Mouse (Mus musculus) stomach, embryonic 14.5 days (tissue): ENCODE measurements around the gene Pemt. TPM values are rescaled to one million over a fixed set of nuclear protein-coding genes. Genes with fewer than 3 reads are reported as not detected.

Source experiments
- ATAC-seq: fragments of 200-750 bp; cut with Nextera tagmentation; 2 replicates; pipeline ENCODE4 v1.8.0; 2017; ENCODE audit warnings: low read depth, moderate TSS enrichment; ENCODE audit not compliant: insufficient number of reproducible peaks, insufficient read depth, low FRiP score
- H3K27ac ChIP-seq: fragments of 300-500 bp; sonication (generic); 2 replicates; pipeline ENCODE4 v1.5.1; 2014; ENCODE audit warnings: mild to moderate bottlenecking, low read length, moderate library complexity, mixed read lengths
- H3K27me3 ChIP-seq: fragments of 300-500 bp; sonication (generic); 2 replicates; pipeline ENCODE4 v1.6.1; 2014; ENCODE audit warnings: low read length, control low read depth, mixed read lengths; ENCODE audit not compliant: control insufficient read depth, insufficient read depth
- H3K36me3 ChIP-seq: fragments of 300-500 bp; sonication (generic); 2 replicates; pipeline ENCODE4 v1.6.1; 2014; ENCODE audit warnings: mild to moderate bottlenecking, control low read depth, low read length, moderate library complexity, mixed read lengths; ENCODE audit not compliant: control insufficient read depth, insufficient read depth
- H3K4me1 ChIP-seq: fragments of 300-500 bp; sonication (generic); 2 replicates; pipeline ENCODE4 v1.6.1; 2014; ENCODE audit warnings: low read length, control low read depth, mixed read lengths; ENCODE audit not compliant: control insufficient read depth, insufficient read depth
- H3K4me2 ChIP-seq: fragments of 300-500 bp; sonication (generic); replicated peaks from 2 replicates; pipeline ENCODE4 v1.6.1; 2014; ENCODE audit warnings: low read depth, low read length, control low read depth
- H3K4me3 ChIP-seq: fragments of 300-500 bp; sonication (generic); 2 replicates; pipeline ENCODE4 v1.5.1; 2014; ENCODE audit warnings: low read depth, low read length, control low read depth
- H3K9ac ChIP-seq: fragments of 300-500 bp; sonication (generic); replicated peaks from 2 replicates; pipeline ENCODE4 v1.6.1; 2014; ENCODE audit warnings: low read depth, mild to moderate bottlenecking, control low read depth, low read length, moderate library complexity, mixed read lengths
- H3K9me3 ChIP-seq: fragments of 300-500 bp; sonication (generic); 2 replicates; pipeline ENCODE4 v1.6.1; 2016; ENCODE audit warnings: low read depth, low read length, control low read depth; ENCODE audit not compliant: control insufficient read depth
- whole genome bisulfite sequencing: fragments of 180-500 bp; shearing (Covaris S2); extraction: QIAGEN DNeasy Blood & Tissue Kit; methylation state at CpG from one replicate; pipeline ENCODE4 v1.1.7; 2014; 5-methylcytosine and 5-hydroxymethylcytosine counted together
- polyA plus RNA-seq: library from polyadenylated mRNA; unstranded; fragments of >200 nt; fragmentation: Nextera tagmentation; extraction: Ambion mirVana; gene quantifications from 2 replicates; pipeline ENCODE4 v1.2.1, GENCODE M21; 2014

Gene Pemt
- polyA plus RNA-seq, 1 experiment from 2014 or later: 6.7 TPM

GRCm38 (mm10) chr11:60065267-60065666, 19.0 kb upstream of the Pemt start:
- Histone ChIP-seq H3K9ac (no peak overlapping the region), H3K36me3 (no peaks in the 10 kb centered on the region), H3K4me3 (no peak overlapping the region), H3K9me3 (no peaks in the 10 kb centered on the region), H3K27ac (no peak overlapping the region), H3K4me1 (no peaks in the 10 kb centered on the region), H3K4me2 (no peak overlapping the region), H3K27me3 (no peaks in the 10 kb centered on the region)
- WGBS: 27% methylated on average over 1 of the region's 1 CpGs
- ATAC-seq: no peak

DNA sequence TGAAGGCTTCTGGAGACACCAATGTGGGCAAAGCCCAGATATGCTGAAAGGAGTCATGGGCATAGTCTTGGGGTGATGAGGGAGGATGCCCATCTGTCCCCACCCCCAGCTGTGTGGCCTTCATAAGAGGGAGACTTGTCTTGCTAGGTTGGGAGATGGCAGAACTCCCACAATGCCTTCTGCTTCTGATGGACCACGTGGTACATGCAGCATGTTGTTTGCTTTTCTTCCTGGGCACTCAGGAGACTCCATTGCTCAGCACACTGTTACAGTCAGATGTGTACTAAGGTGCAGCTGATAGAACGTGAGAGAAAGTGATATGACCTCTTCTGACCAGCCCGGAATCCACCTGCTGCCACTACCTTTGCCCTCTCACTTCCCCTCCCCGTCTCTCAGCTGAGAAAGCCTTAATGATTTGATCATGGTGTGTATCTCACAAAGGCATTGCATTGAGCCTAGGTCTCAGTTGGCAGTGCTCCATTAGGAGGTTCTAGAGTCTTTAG, 15.3 kb upstream of the Pemt start:
- H3K27me3 ChIP-seq: no peaks in the 10 kb centered on the region
- H3K4me1 ChIP-seq: no peaks in the 10 kb centered on the region
- H3K4me3 ChIP-seq: no peak overlapping the region
- H3K27ac ChIP-seq: no peak overlapping the region
- no peak overlapping the region for H3K4me2 ChIP-seq
- H3K9me3 ChIP-seq: no peaks in the 10 kb centered on the region
- 63% methylated on average over 4 of the region's 4 CpGs for WGBS
- H3K9ac ChIP-seq: no peak overlapping the region
- ATAC-seq: no peak
- no peaks in the 10 kb centered on the region for H3K36me3 ChIP-seq

- Histone ChIP-seq H3K4me2 (no peak overlapping the region), H3K4me3 (no peak overlapping the region), H3K27me3 (no peaks in the 10 kb centered on the region), H3K9me3 (no peaks in the 10 kb centered on the region), H3K4me1 (no peaks in the 10 kb centered on the region), H3K9ac (no peak overlapping the region), H3K36me3 (no peaks in the 10 kb centered on the region), H3K27ac (no peak overlapping the region)
- WGBS: 91% methylated on average over 2 of the region's 2 CpGs
- ATAC-seq: no peak
These were observed 13.7 kb upstream of the Pemt start for GRCm38 (mm10) chr11:60060026-60060425.

DNA sequence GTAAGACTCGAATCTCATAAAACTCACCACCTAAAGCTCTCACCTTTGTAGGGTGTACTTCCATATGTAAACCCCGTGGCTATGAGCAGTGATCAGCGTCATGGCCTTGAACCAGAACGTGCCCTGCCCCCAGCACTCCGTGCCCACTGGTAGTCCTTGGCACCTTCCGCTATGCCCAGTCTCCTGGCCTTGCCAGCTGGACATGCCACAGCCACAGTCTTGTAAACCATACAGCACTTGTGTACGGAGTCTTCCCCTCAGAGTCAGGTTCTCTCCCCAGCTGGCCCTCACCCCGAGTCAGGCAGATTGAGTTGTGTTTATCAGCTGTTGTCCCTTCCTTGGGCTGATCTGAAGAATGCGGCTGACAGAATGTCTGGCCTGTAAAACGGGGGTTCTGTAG, 12.2 kb upstream of the Pemt start:
- no peak overlapping the region for H3K4me2 ChIP-seq
- no peak for ATAC-seq
- no peaks in the 10 kb centered on the region for H3K36me3 ChIP-seq
- H3K9ac ChIP-seq: no peak overlapping the region
- no peak overlapping the region for H3K4me3 ChIP-seq
- H3K9me3 ChIP-seq: no peaks in the 10 kb centered on the region
- H3K27ac ChIP-seq: no peak overlapping the region
- no peaks in the 10 kb centered on the region for H3K27me3 ChIP-seq
- 69% methylated on average over 10 of the region's 10 CpGs for WGBS
- H3K4me1 ChIP-seq: no peaks in the 10 kb centered on the region

DNA sequence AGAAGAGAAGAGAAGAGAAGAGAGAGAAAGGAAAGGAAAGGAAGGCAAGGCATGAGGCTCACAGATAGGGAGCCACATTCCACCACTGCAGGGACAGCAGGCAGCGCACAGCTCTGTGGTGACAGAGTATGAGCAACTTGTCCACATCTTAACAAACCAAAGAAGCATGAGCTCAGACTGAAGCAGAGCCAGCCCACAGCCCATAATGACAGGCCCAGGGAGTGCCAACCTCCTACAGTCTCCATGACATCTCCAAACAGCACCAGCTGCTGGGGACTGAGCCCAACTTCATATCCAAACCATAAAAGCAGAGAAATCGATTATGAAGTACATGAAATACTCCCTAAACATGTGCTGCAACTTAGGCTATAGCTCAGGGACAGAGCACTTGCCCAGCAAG, 11.7 kb upstream of the Pemt start:
- 63% methylated on average over 2 of the region's 2 CpGs for WGBS

GRCm38 (mm10) chr11:60056520-60056919, 10.2 kb upstream of the Pemt start:
- ATAC-seq: no peak
- Histone ChIP-seq H3K4me2 (no peak overlapping the region), H3K4me1 (no peaks in the 10 kb centered on the region), H3K27ac (no peak overlapping the region), H3K36me3 (no peaks in the 10 kb centered on the region), H3K9ac (no peak overlapping the region), H3K4me3 (no peak overlapping the region), H3K9me3 (no peaks in the 10 kb centered on the region), H3K27me3 (no peaks in the 10 kb centered on the region)
- 66% methylated on average over 6 of the region's 6 CpGs for WGBS

More for the DNA sequence above, 11.7 kb upstream of the Pemt start:
- H3K27me3 ChIP-seq: no peaks in the 10 kb centered on the region
- H3K4me2 ChIP-seq: no peak overlapping the region
- no peak overlapping the region for H3K9ac ChIP-seq
- no peak overlapping the region for H3K27ac ChIP-seq
- H3K36me3 ChIP-seq: no peaks in the 10 kb centered on the region
- no peak for ATAC-seq
- no peak overlapping the region for H3K4me3 ChIP-seq
- no peaks in the 10 kb centered on the region for H3K4me1 ChIP-seq
- no peaks in the 10 kb centered on the region for H3K9me3 ChIP-seq

- Histone ChIP-seq H3K27ac (no peak overlapping the region), H3K4me1 (peaks cover 6% of the 10 kb centered on the region; the same call in 1 of the 2 replicates), H3K36me3 (no peaks in the 10 kb centered on the region), H3K4me2 (no peak overlapping the region), H3K9ac (no peak overlapping the region), H3K4me3 (no peak overlapping the region), H3K9me3 (no peaks in the 10 kb centered on the region), H3K27me3 (no peaks in the 10 kb centered on the region)
- no peak for ATAC-seq
- WGBS: 85% methylated on average over 2 of the region's 2 CpGs
These were observed 2.6 kb upstream of the Pemt start for GRCm38 (mm10) chr11:60048841-60049240.

GRCm38 (mm10) chr11:60045676-60046057, 622 bp downstream of the Pemt start:
- H3K9ac ChIP-seq: peak overlapping the region; percentile 38; the same call in 1 of the 2 replicates
- peak overlapping the region; percentile 66 for H3K4me2 ChIP-seq
- H3K27ac ChIP-seq: peak overlapping the region; percentile 85; the same call in 1 of the 2 replicates
- H3K36me3 ChIP-seq: no peaks in the 10 kb centered on the region
- ATAC-seq: 0 out of 2 replicates have a peak, but pooled peaks have one; percentile 8
- peak overlapping the region; percentile 47 for H3K4me3 ChIP-seq
- 7% methylated on average over 3 of the region's 3 CpGs for WGBS
- no peaks in the 10 kb centered on the region for H3K27me3 ChIP-seq
- H3K4me1 ChIP-seq: peaks cover 6% of the 10 kb centered on the region; the same call in 1 of the 2 replicates
- no peaks in the 10 kb centered on the region for H3K9me3 ChIP-seq

DNA sequence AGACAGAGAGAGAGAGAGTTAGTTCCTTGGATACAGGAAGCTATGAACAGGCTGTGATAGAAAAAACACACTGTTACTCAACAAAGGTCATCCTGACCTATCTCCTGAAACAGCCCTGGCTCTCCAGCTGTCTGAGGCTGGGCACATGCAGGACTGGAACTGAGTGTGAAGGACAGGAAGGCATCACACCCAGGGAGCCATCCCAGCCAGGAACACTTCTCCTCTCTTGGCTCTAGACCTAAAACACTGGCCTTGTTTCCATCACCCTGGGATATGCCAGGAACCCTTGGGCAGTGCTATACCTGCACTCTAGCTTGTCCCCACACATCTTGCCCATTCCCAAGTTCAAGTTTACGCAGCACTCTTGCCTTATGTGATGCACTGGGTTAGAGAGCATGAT, 1.5 kb downstream of the Pemt start:
- ATAC-seq: no peak
- Histone ChIP-seq H3K9ac (no peak overlapping the region), H3K4me2 (no peak overlapping the region), H3K27ac (no peak overlapping the region), H3K27me3 (no peaks in the 10 kb centered on the region), H3K9me3 (no peaks in the 10 kb centered on the region), H3K36me3 (no peaks in the 10 kb centered on the region), H3K4me3 (no peak overlapping the region), H3K4me1 (peaks cover 6% of the 10 kb centered on the region; the same call in 1 of the 2 replicates)
- 100% methylated on average over 1 of the region's 1 CpGs for WGBS
